Mouse (Mus musculus): ENCODE results near the gene Mmp9. TPM values are rescaled to one million over a fixed set of nuclear protein-coding genes. Genes with fewer than 3 reads are reported as not detected.

Mmp9 gene
- total RNA-seq, 2 experiments from 2014 or later = 0.48 to 0.63 TPM

DNA sequence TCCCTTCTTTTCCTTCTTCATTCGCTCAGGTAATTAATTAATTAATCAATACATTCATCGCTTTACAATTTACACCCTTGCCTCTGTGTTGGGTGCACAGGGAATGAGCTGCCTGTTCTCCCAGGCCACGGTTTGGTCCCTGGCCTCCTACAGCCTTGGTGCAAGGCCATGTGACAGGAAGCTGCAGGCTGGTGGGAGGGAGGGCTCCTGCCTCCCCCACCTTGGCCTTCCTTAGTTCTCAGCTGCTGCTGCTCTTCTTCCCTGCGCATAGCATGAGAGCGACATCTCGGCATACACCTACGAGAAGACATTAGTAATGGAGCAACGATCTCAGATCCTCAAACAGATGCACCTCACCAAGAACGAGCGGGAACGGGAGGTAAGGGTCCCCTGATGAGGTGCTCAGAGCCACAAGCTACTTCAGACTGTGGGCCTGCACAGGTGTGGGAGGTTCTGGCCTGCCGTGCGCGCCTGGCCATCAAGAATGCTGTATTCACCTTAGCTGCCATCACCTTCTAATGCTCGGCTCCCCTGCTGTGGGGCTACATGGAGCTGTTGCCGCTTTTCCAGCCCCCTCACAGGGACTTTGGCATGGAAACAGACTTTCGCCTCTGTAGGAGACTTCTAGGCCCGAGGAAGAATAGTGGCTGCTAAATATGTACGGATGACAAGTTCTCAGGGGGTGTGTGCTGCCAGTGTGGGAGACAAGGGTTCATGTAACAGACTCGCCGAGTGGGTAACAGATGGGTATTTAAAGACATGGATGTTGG lies 54.3 kb downstream of the Mmp9 start:
- DNase-seq = no peak

GRCm38 (mm10) chr2:164995976-164996375 lies 55.4 kb downstream of the Mmp9 start:
- no peak for DNase-seq

DNA sequence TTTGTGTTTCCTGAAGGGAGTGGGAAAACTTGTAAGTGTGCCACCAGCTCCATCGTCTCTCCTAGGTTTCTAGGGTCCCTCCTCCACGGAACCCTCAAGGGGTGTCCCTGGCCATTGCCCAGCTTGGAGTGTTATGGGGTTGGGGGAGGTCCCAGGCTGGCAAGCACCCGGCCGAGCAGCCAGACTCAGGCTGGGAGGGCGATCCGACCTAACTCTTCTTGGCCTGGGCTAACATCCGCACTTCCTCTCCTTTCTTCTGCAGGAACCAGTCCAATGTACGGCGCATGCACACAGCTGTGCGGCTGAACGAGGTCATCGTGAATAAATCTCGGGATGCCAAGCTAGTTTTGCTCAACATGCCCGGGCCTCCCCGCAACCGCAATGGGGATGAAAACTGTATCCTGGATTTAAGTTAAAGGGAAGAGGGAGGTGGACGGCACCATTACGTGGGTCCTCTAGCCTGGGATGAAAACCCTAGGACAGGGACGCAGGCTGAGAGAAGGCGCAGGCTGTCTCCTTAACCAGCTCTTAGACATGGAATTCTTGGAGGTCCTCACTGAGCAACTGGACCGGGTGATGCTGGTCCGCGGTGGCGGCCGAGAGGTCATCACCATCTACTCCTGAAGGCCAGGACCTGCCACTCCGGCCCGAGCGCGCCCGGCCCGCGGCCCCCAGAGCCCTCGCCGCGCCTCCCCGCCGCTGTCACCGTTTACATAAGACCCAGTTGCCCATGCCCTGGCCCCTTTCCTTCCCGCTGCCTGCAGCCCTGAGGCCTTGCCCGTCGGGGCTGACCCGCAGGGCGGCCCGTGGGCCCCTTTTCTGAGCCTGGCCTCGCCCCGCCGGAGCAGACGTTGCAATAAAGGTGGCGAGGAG lies 56.5 kb downstream of the Mmp9 start:
- DNase-seq = no peak

DNA sequence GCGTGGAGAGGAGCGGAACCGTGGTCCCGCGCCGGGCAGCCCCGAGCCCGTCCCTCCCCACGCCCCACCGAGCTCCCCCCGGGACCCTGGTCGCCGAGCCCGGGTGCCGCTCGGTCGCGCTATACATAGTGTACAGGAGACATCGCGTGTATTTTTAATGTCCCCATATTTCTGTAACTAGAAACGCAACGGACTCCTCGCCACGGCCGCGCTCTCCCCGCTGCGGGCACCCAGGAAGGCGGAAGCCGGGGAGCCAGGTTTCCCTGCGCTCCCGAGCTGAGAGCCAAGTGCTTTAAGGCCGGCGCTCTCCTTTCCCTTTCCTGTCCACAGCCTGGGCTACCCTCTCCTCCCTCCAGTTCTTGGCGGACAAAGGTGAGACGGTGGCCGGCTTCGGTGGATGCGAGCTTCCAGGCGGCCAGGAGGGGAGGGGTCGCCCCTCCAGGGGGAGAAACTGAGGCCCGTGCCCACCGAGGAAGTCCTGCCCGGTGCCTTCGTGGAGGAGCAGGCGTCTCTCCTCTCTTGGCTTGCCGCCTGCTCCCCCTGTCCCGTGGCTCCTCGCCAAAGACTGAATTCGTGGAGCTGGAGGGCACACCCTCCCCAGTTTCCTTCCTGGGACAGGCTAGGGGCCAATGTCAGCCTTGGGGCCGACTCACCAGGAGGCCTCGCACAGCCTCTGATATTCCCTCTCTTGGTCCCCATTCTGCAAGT lies 57.3 kb downstream of the Mmp9 start:
- peak; percentile 66 for DNase-seq

GRCm38 (mm10) chr2:165001958-165002357 lies 61.4 kb downstream of the Mmp9 start:
- no peak for DNase-seq

DNA sequence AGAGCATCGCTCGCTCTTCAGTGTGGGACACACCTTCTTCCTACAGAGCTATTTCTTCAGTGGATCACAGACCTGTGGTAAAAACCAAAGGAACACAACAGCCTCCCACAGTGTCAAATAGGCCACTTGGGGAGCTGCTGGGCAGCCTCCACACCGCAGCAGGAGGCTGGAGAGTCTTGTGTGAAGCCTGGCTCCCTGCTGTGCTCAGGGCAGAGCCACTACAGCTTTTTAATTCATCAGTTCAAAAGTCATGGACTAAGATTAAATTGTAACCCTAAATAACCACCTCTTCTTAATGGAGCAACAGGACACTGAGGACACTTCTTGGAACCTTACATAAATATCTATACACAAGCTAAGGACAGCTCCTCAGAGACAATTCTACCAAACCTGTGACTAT lies 62.5 kb downstream of the Mmp9 start:
- no peak for DNase-seq

GRCm38 (mm10) chr2:165004237-165004636 lies 63.7 kb downstream of the Mmp9 start:
- DNase-seq = no peak

Other genes with a start within 250 kb of the Mmp9 start
- not detected for gene Spint4, start 242.3 kb upstream of the Mmp9 start, total RNA-seq (2021)
- gene Spint5, start 225.5 kb upstream of the Mmp9 start, total RNA-seq (2021) = not detected
- gene Wfdc3, start 194.8 kb upstream of the Mmp9 start, total RNA-seq (2021) = under 1 TPM; 0.26 to 0.27 TPM
- gene Dnttip1, start 194.8 kb upstream of the Mmp9 start, total RNA-seq (2021) = 10 to 100 TPM; 41.2 to 42.0 TPM
- gene Ube2c, start 170.9 kb upstream of the Mmp9 start, total RNA-seq (2021) = 100 to 1,000 TPM; 130 to 144 TPM
- 10 to 100 TPM in 1 of 2 experiments, not detected in 1; 10.8 TPM for gene Tnnc2, start 160.8 kb upstream of the Mmp9 start, total RNA-seq (2021)
- 10 to 100 TPM; 22.9 to 24.1 TPM for gene Snx21, start 155.0 kb upstream of the Mmp9 start, total RNA-seq (2021)
- 10 to 100 TPM; 13.1 to 13.5 TPM for gene Acot8, start 135.9 kb upstream of the Mmp9 start, total RNA-seq (2021)
- 1 to 10 TPM; 1.8 to 2.3 TPM for gene Zswim3, start 135.7 kb upstream of the Mmp9 start, total RNA-seq (2021)
- gene Zswim1, start 118.1 kb upstream of the Mmp9 start, total RNA-seq (2021) = 1 to 10 TPM; 5.0 to 5.8 TPM
- 1 to 10 TPM in 1 of 2 experiments, under 1 TPM in 1; 0.92 to 1.9 TPM for gene Spata25, start 112.2 kb upstream of the Mmp9 start, total RNA-seq (2021)
- 100 to 1,000 TPM; 101 to 104 TPM for gene Ctsa, start 107.9 kb upstream of the Mmp9 start, total RNA-seq (2021)
- gene Neurl2, start 107.3 kb upstream of the Mmp9 start, total RNA-seq (2021) = 10 to 100 TPM; 33.3 to 34.0 TPM
- gene Pltp, start 83.1 kb upstream of the Mmp9 start, total RNA-seq (2021) = 10 to 100 TPM; 13.2 to 20.5 TPM
- gene Pcif1, start 61.5 kb upstream of the Mmp9 start, total RNA-seq (2021) = 10 to 100 TPM; 47.0 to 48.2 TPM
- gene Zfp335, start 29.0 kb upstream of the Mmp9 start, total RNA-seq (2021) = 10 to 100 TPM; 14.7 to 15.8 TPM
- 1 to 10 TPM in 1 of 2 experiments, under 1 TPM in 1; 0.90 to 1.1 TPM for gene Slc12a5, start 20.0 kb downstream of the Mmp9 start, total RNA-seq (2021)
- 10 to 100 TPM; 29.1 to 30.2 TPM for gene Ncoa5, start 94.1 kb downstream of the Mmp9 start, total RNA-seq (2021)
- 1 to 10 TPM; 4.9 to 5.3 TPM for gene Cd40, start 114.8 kb downstream of the Mmp9 start, total RNA-seq (2021)
- gene 1700025C18Rik, start 150.0 kb downstream of the Mmp9 start, total RNA-seq (2021) = not detected